Mouse (Mus musculus) spleen, postnatal 14 days (tissue): ENCODE measurements around the gene Trim72.

Source experiments
- DNase-seq, 2 experiments: peaks; one replicate each; pipeline ENCODE4 v3.0.0; 2021 to 2022; ENCODE audit warnings: low spot score in 2 of 2

Gene Trim72

DNA sequence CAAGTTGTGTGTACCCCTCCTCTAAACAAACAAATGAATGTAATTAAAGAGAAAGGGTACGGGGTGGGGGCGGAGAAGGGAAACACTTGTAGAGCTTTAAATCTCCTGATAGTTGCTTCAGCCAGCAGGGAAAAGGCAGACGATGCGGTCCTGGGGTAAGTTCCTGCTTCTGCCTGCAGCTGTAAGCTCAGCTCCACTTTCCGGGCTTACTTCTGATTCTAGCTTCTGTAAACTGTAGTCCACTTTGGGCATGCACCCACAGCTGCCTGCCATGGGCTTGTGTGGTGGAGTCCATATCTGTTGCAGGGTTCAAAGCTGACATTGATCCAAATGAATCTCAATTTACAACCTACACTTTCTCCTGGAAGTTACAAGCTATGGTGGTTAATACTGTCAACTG, 49.3 kb downstream of the Trim72 start:
- no peak for DNase-seq

DNA sequence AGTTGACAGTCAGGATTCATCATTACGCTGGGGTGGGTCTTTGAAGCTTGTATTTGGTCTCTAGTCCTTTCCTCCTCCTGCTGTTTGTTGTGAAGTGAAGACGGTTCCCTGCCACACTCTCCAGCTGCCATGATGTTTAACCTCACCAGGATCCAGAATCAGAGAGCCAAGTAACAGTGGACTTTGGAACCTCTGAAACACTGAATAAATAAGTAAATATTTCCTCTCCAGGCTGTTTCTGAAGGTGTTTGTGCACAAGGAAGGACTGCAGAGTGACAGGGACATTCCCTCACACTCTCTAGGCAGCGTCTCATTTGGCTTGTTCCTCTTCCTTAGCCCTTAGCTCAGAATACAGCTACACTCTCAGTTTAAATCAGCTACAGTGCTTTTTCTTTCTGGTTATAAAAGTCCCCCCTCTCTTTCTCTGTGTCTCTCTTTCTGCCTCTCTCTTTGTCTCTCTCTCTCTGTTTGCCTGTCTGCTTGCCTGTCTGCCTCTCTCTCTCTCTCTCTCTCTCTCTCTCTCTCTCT, 53.2 kb downstream of the Trim72 start:
- DNase-seq, result no peak

DNA sequence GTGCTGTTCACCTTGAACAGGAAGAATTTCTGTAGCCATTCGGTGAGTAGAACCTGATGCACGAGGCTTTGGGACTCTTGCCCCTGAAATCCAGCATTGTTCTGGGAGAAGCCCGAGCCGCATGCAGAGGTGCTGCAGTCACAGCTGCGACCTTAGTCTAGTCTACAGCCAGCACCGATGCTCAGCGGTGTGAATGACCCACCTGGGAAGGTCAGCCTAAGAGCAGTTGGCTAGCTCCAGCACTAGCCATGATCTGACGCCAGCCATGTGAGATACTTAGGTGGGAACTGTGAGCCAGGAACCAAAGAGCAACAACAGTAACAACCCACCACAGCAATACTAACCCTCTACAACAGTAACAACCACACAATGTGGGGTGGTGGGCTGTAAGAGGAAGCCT, 54.1 kb downstream of the Trim72 start:
- DNase-seq, result no peak

DNA sequence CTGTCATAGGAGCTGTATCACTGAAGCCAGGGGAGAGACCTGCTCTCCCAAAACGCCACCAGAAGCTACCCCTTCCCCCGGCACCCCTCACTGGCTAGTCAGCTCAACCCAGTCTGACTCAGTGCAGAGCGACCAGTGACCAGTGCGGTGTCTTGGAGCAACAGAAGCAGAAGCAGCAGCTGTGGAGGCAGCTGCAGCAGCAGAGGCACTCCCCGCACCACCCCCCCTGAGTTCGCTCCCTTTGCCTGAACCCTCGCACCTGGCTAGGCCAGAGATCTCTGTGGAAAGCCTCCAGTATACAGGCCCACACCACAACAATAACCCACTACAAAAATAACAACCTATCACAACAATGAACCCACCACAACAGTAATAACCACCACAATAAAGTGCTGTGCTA, 54.8 kb downstream of the Trim72 start:
- no peak for DNase-seq

DNA sequence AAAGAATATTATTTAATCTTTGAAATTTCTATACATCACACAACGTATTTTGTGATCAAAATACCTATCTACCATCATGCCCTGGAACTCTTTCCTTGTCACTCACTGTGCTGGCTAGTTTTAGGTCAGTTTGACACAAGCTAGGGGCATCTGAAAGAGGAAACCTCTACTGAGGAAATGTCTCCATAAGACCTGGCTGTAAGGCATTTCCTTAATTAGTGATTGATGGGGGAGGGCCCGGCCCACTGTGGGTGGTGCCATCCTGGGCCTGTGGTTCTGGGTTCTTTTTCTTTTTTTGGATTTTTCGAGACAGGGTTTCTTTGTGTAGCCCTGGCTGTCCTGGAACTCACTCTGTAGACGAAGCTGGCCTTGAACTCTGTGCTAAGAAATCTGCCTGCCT, 55.3 kb downstream of the Trim72 start:
- no peak for DNase-seq
